Mouse (Mus musculus): ENCODE results near the gene Chil1. TPM values are rescaled to one million over a fixed set of nuclear protein-coding genes. Genes with fewer than 3 reads are reported as not detected.

Chil1 gene
- polyA plus RNA-seq (2015; fragmentation: Nextera tagmentation; extraction: Ambion mirVana), result 2.7 and 3.9 TPM in 2 replicates

- H3K27me3 ChIP-seq (replicated peaks; ENCODE audit: control insufficient read depth, insufficient read depth, low read length), result no peaks in the 10 kb centered on the region
These were observed at the start of gene Chil1 for GRCm38 (mm10) chr1:134182025-134182424. Gene Chil1 (plus strand): TSS chr1:134182176.

GRCm38 (mm10) chr1:134133316-134133715, 48.7 kb upstream of the Chil1 start:
- Histone ChIP-seq H3K4me2 (ENCODE audit: low read length) (no peak overlapping the region), H3K4me3 (ENCODE audit: low read length) (no peak overlapping the region), H3K27ac (ENCODE audit: low read depth, low read length) (no peak overlapping the region), H3K27me3 (replicated peaks; ENCODE audit: control insufficient read depth, insufficient read depth, low read length) (no peaks in the 10 kb centered on the region), H3K36me3 (ENCODE audit: control insufficient read depth, insufficient read depth, low read length) (no peaks in the 10 kb centered on the region), H3K4me1 (ENCODE audit: control insufficient read depth, insufficient read depth, low read depth, low read length) (no peaks in the 10 kb centered on the region; the same call in 1 of the 2 replicates), H3K9me3 (ENCODE audit: control insufficient read depth, low read length) (no peaks in the 10 kb centered on the region), H3K9ac (ENCODE audit: low read depth, low read length) (no peak overlapping the region)
- no peak for ATAC-seq
- WGBS, result 63% methylated on average over 11 of the region's 11 CpGs

More at GRCm38 (mm10) chr1:134182025-134182424, at the start of gene Chil1:
- Histone ChIP-seq H3K9ac (ENCODE audit: low read depth, low read length) (no peak within 1 kb of the TSS), H3K36me3 (ENCODE audit: control insufficient read depth, insufficient read depth, low read length) (no peaks in the 10 kb centered on the region), H3K27ac (ENCODE audit: low read depth, low read length) (0 out of 2 replicates have a peak within 1 kb of the TSS, but pooled peaks have one; percentile 19), H3K9me3 (ENCODE audit: control insufficient read depth, low read length) (no peaks in the 10 kb centered on the region), H3K4me1 (ENCODE audit: control insufficient read depth, insufficient read depth, low read depth, low read length) (no peaks in the 10 kb centered on the region), H3K4me2 (ENCODE audit: low read length) (no peak within 1 kb of the TSS), H3K4me3 (ENCODE audit: low read length) (no peak within 1 kb of the TSS)
- no peak; the same call in 1 of the 2 replicates for ATAC-seq
- WGBS, result 52% methylated on average over 4 of the region's 4 CpGs

DNA sequence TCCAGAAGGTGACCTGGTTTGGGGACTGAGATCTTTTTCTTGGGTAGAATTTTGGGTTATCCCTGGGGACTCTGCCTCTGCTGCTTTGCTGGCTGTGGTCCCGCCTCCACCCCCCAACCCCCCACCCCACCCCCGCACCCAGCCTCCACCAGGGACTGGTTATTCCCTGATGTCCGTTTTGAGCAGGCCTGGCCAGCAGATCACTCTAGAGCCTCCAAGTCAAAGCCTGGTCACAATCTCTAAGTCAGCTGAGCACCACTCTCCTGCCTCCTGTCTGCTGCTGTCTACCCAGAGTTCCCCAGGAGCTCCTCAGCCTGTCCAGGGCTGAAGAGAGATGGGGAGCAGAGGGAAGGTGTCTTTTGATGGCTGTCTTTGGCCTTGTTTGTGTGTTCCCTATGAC, 45.6 kb upstream of the Chil1 start:
- Histone ChIP-seq H3K9me3 (ENCODE audit: control insufficient read depth, low read length) (no peaks in the 10 kb centered on the region), H3K27ac (ENCODE audit: low read depth, low read length) (no peak overlapping the region), H3K4me3 (ENCODE audit: low read length) (no peak overlapping the region), H3K9ac (ENCODE audit: low read depth, low read length) (no peak overlapping the region), H3K4me2 (ENCODE audit: low read length) (no peak overlapping the region), H3K27me3 (replicated peaks; ENCODE audit: control insufficient read depth, insufficient read depth, low read length) (no peaks in the 10 kb centered on the region), H3K4me1 (ENCODE audit: control insufficient read depth, insufficient read depth, low read depth, low read length) (no peaks in the 10 kb centered on the region; the same call in 1 of the 2 replicates), H3K36me3 (ENCODE audit: control insufficient read depth, insufficient read depth, low read length) (no peaks in the 10 kb centered on the region)
- ATAC-seq, result no peak
- 64% methylated on average over 3 of the region's 3 CpGs for WGBS

DNA sequence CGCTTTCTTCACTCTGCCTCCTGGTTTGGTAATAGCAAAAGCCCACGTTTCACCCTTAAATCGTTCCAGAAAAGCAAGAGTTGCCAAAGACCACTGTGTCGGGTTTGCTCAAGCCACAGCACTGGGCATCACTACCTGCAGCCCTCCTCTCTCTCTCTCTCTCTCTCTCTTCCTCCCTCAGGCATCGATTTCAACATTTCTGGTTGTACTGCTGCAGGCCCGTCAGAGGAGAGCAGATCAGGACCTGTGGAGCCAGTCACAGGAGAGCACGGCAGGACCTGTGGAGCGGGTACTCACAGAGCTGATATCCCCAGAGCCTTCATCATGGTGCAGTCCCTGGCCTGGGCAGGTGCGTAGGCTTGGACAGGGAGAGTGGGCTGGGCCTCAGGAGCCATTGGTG, 43.6 kb upstream of the Chil1 start:
- Histone ChIP-seq H3K36me3 (ENCODE audit: control insufficient read depth, insufficient read depth, low read length) (no peaks in the 10 kb centered on the region), H3K27me3 (replicated peaks; ENCODE audit: control insufficient read depth, insufficient read depth, low read length) (no peaks in the 10 kb centered on the region; the same call in 1 of the 2 replicates), H3K4me1 (ENCODE audit: control insufficient read depth, insufficient read depth, low read depth, low read length) (peaks cover 9% of the 10 kb centered on the region; the same call in 1 of the 2 replicates), H3K9me3 (ENCODE audit: control insufficient read depth, low read length) (no peaks in the 10 kb centered on the region), H3K27ac (ENCODE audit: low read depth, low read length) (no peak overlapping the region), H3K9ac (ENCODE audit: low read depth, low read length) (no peak overlapping the region), H3K4me3 (ENCODE audit: low read length) (no peak overlapping the region), H3K4me2 (ENCODE audit: low read length) (no peak overlapping the region)
- WGBS, result 89% methylated on average over 9 of the region's 9 CpGs
- no peak for ATAC-seq

- WGBS, result 25% methylated on average over 4 of the region's 4 CpGs
- no peak overlapping the region for H3K27ac ChIP-seq (ENCODE audit: low read depth, low read length)
- no peak overlapping the region for H3K4me2 ChIP-seq (ENCODE audit: low read length)
- no peak overlapping the region for H3K9ac ChIP-seq (ENCODE audit: low read depth, low read length)
- peaks cover 9% of the 10 kb centered on the region; the same call in 1 of the 2 replicates for H3K4me1 ChIP-seq (ENCODE audit: control insufficient read depth, insufficient read depth, low read depth, low read length)
- H3K9me3 ChIP-seq (ENCODE audit: control insufficient read depth, low read length), result no peaks in the 10 kb centered on the region
- H3K36me3 ChIP-seq (ENCODE audit: control insufficient read depth, insufficient read depth, low read length), result no peaks in the 10 kb centered on the region
- H3K27me3 ChIP-seq (replicated peaks; ENCODE audit: control insufficient read depth, insufficient read depth, low read length), result no peaks in the 10 kb centered on the region; the same call in 1 of the 2 replicates
- no peak overlapping the region for H3K4me3 ChIP-seq (ENCODE audit: low read length)
- ATAC-seq, result peak; percentile 71
These were observed 39.6 kb upstream of the Chil1 start for GRCm38 (mm10) chr1:134142363-134142794.

DNA sequence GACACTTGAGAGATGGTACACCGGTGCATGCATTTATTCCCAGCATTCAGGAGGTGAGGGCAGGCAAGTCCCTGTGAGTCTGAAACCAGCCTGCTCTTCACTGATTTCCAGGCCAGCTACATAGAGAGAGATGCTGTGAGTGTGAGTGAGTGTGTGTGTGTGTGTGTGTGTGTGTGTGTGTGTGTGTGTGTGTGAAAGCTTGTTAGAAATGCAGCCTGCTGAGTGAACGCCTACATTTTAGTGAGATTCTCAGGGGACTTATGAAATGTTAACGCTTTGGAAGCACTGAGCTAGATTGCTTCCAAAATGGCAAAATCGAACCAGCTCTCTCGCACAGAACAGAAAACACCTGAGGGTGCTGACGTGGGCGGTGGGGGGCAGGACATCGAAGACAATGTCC, 35.9 kb upstream of the Chil1 start:
- H3K9me3 ChIP-seq (ENCODE audit: control insufficient read depth, low read length), result no peaks in the 10 kb centered on the region
- H3K4me1 ChIP-seq (ENCODE audit: control insufficient read depth, insufficient read depth, low read depth, low read length), result peaks cover 9% of the 10 kb centered on the region; the same call in 1 of the 2 replicates
- WGBS, result 68% methylated on average over 8 of the region's 8 CpGs
- H3K36me3 ChIP-seq (ENCODE audit: control insufficient read depth, insufficient read depth, low read length), result no peaks in the 10 kb centered on the region
- no peak overlapping the region for H3K4me2 ChIP-seq (ENCODE audit: low read length)
- H3K9ac ChIP-seq (ENCODE audit: low read depth, low read length), result no peak overlapping the region
- ATAC-seq, result no peak
- H3K27ac ChIP-seq (ENCODE audit: low read depth, low read length), result no peak overlapping the region
- H3K4me3 ChIP-seq (ENCODE audit: low read length), result no peak overlapping the region
- no peaks in the 10 kb centered on the region; the same call in 1 of the 2 replicates for H3K27me3 ChIP-seq (replicated peaks; ENCODE audit: control insufficient read depth, insufficient read depth, low read length)

- Histone ChIP-seq H3K4me1 (ENCODE audit: control insufficient read depth, insufficient read depth, low read depth, low read length) (no peaks in the 10 kb centered on the region; the same call in 1 of the 2 replicates), H3K4me2 (ENCODE audit: low read length) (no peak overlapping the region), H3K36me3 (ENCODE audit: control insufficient read depth, insufficient read depth, low read length) (no peaks in the 10 kb centered on the region), H3K27me3 (replicated peaks; ENCODE audit: control insufficient read depth, insufficient read depth, low read length) (no peaks in the 10 kb centered on the region), H3K4me3 (ENCODE audit: low read length) (no peak overlapping the region), H3K27ac (ENCODE audit: low read depth, low read length) (no peak overlapping the region), H3K9me3 (ENCODE audit: control insufficient read depth, low read length) (no peaks in the 10 kb centered on the region), H3K9ac (ENCODE audit: low read depth, low read length) (no peak overlapping the region)
- ATAC-seq, result no peak
- WGBS, result 71% methylated on average over 8 of the region's 8 CpGs
These were observed 31.9 kb upstream of the Chil1 start for GRCm38 (mm10) chr1:134150076-134150475.

DNA sequence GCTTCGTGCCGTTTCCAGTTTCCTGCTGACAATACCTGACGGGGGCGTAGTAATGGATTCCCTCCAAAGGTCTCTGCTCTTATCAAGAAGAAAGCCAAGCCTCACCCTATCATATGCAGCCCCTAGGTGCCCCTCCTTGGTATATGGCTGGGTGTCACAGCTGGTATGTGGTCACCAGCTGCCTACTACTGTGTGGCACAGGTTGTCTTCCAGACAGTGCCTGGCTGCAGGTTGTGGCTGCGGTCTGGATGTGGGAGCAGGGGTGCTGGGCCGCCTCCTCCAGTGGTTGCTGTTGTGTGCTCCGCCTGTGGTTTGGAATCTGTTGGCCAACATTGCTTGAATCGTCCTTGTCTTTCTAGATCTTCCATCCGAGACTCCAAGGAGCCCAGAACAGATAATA, 31.2 kb upstream of the Chil1 start:
- Histone ChIP-seq H3K36me3 (ENCODE audit: control insufficient read depth, insufficient read depth, low read length) (no peaks in the 10 kb centered on the region), H3K4me1 (ENCODE audit: control insufficient read depth, insufficient read depth, low read depth, low read length) (no peaks in the 10 kb centered on the region; the same call in 1 of the 2 replicates), H3K27ac (ENCODE audit: low read depth, low read length) (no peak overlapping the region), H3K27me3 (replicated peaks; ENCODE audit: control insufficient read depth, insufficient read depth, low read length) (no peaks in the 10 kb centered on the region), H3K9ac (ENCODE audit: low read depth, low read length) (no peak overlapping the region), H3K4me3 (ENCODE audit: low read length) (no peak overlapping the region), H3K4me2 (ENCODE audit: low read length) (no peak overlapping the region), H3K9me3 (ENCODE audit: control insufficient read depth, low read length) (no peaks in the 10 kb centered on the region)
- WGBS, result 92% methylated on average over 9 of the region's 9 CpGs
- no peak for ATAC-seq

GRCm38 (mm10) chr1:134151655-134152412, 30.1 kb upstream of the Chil1 start:
- 32% methylated on average over 13 of the region's 13 CpGs for WGBS

More at GRCm38 (mm10) chr1:134151655-134152412, 30.1 kb upstream of the Chil1 start:
- ATAC-seq, result peak; percentile 90
- Histone ChIP-seq H3K4me1 (ENCODE audit: control insufficient read depth, insufficient read depth, low read depth, low read length) (no peaks in the 10 kb centered on the region; the same call in 1 of the 2 replicates), H3K9me3 (ENCODE audit: control insufficient read depth, low read length) (no peaks in the 10 kb centered on the region), H3K27me3 (replicated peaks; ENCODE audit: control insufficient read depth, insufficient read depth, low read length) (no peaks in the 10 kb centered on the region), H3K4me2 (ENCODE audit: low read length) (peak overlapping the region; percentile 23; the same call in 1 of the 2 replicates), H3K4me3 (ENCODE audit: low read length) (no peak overlapping the region), H3K36me3 (ENCODE audit: control insufficient read depth, insufficient read depth, low read length) (no peaks in the 10 kb centered on the region), H3K9ac (ENCODE audit: low read depth, low read length) (no peak overlapping the region), H3K27ac (ENCODE audit: low read depth, low read length) (no peak overlapping the region)
